Mouse (Mus musculus): ENCODE measurements around the gene Rprd2.

DNA sequence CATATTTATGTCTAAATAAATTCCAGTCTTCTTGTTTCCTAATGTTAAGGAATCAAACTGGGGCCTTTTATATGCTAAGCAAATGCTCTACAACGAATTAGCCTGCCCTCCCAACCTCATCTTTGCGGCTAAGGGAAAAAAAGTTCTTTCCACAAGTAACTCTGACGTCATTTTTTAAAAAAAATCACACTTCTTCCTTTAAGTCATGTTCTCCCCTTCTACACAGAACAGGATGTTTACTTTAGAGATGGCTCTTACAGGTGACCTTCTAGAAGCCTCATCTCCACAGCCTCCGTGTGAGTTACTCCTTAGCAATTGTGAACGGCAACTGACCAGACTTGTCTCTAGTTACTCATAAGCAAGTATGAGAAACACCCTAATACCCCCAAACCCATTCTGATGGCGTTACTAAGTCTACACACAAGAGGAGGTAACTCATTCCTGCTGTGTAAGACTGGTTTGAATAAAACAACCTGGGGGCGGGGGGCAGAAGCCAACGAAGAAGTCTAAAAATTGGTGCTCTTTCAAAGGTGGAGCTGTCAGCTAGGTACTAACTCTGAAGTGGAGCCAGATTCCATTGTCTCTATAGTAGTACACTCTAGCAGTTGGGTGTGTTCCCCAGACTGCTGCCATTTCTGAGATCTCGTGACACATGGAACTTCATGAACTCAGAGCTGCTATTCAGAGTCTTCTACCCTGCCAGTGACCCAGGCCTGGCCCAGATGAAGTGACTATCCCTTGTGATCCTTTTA lies 60.0 kb downstream of the Rprd2 start:
- TF ChIP-seq CTCF (conservative IDR thresholded peaks at IDR 0.05 in 1 of 2, IDR thresholded peaks at IDR 0.05 in 1 of 2; ENCODE audit: low read depth in 2 of 2, low read length in 2 of 2) (no peak), USF1 (IDR thresholded peaks at IDR 0.05; ENCODE audit: low read depth, low read length) (no peak), EP300 (IDR thresholded peaks at IDR 0.05; ENCODE audit: low read length) (no peak)

All from CH12.LX (cell line).